Mouse (Mus musculus) 416B (cell line): Measurements from ENCODE around the gene Borcs5.

Source experiments
- DNase-seq: peaks from one replicate; pipeline ENCODE4 v3.0.0; 2011; ENCODE audit warnings: low read depth

Gene Borcs5

DNA sequence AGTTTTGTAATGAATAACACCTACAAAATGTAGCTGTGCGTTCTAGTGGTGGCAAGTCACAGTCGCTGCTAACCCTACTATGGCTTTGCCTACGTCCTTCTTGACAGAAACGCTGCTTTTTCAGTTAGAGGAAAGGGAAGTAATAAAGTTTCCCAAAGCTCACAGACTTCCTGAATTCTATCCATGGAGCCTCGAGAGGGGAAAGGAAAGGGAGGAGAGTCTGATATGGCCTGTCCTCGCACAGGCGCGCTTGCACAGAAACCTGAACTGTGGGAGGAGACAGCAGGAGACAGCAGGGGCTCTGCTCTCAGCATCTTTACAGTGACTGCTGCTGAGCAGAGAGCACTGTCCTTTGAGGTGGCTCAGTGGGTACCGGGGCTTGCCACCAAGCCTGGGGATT lies 8.9 kb upstream of the Borcs5 start:
- DNase-seq, result no peak

DNA sequence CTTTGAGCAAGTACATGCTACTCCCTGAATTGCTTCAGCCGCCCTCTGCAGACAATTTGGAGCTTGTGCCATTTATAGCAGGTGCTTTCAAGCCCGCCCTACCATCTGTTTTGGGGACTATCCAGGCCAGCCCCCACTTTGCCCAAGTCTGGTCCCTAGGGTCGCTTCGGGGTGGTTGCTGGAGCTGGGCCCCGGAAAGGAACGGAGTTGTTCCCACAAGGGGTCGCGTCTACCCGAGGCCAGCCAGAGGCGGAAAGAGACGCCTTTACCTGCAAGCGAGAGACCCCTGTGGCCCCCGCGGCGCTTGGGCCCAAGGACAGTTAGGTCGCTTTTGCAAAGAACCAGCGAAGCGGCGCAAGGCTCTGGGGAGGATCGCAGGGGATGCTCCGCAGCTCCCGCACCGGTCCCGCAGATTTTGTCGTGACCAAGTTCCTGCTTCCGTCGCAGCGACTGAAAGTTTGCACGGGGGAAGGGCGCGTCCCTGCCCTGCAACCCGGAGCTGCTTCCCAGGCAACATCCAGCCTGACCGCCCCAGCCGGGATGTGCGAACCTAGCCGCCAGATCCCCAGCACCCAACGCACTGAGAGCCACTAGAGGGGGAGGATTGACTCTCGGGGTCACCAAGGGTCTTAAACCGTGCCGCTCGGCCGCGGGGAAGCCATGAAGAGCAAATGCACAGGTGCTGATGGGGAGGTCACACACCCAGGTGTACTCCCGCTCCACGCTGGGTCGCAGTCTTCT lies 7.2 kb upstream of the Borcs5 start, which contains the start of gene Mansc1:
Gene Mansc1 (minus strand): TSS at position 542 of the 741 bp plus-strand sequence.
- no peak for DNase-seq

DNA sequence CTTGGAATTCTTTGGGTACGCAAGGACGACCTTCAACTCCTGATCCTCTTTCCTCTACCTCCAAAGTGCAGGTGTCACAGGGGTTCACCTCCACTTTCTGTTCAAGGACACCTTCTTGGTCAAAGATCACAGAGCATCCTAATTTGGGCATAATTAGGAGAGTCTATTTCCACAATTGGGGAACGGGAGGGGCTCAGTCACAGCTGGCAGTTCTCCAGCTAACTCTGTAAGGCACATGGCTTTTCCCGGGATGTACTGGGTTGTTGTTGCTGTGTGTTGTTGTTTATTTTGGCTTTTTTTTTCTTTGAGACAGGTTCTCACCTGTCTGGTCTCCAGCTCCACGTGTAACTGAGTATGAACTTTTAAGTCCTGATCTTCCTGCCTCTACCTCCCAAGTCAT lies 6.6 kb upstream of the Borcs5 start:
- DNase-seq, result no peak

DNA sequence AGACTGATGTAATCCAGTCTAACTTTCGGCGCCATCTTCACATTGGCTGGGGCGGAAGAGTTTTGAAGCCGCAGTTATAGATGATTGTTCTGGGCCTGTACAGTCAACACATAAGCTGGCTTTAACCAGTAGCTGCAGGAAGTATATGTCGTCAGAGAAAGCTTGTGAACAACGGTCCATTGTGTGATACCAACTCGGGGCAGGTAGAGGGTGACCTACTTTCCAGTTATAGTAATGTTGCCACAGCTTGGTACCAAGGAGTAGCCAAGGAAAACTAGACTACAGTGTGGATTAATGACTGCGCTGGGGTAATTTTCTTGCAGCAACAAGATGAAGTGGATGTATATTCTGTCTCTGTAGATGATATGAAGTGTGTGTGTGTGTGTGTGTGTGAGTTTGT lies 5.8 kb upstream of the Borcs5 start:
- no peak for DNase-seq

DNA sequence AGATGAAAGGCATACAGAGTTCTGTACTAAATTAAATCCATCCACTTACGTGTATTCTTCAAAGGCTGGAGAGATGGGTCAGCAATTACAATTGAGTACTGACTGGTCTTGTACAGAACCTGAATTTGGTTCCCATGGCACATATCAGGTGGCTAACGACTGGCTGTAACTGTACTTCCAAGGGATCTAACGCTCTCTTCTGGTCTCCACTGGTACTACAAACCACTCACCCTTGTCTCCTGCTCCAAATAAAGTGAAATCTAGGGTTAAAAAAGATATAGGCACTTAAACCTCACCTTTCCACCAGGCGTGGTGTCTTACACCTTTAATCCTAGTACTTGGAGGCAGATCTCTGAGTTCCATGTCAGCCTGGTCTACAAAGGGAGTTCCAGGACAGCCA lies 2.8 kb upstream of the Borcs5 start:
- peak; percentile 37 for DNase-seq

DNA sequence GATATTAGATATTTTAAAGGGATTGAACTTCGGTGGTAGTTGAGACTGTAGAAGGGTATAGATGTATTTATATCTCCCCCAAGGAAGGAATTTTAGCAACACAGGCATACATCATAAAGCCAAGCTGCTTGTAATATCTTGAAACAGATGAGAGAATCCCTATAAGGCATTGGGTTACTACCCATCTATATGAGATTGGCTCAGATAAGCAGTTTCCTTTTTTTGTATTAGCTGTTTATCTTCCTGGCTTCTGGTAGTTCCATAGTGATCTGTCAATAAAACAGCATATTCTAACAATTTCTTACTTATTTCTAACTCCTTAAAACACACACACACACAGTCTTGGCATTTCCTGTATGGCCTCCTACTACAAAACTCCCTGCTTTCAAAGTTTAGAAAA lies 590 bp downstream of the Borcs5 start:
- DNase-seq, result peak; percentile 27

DNA sequence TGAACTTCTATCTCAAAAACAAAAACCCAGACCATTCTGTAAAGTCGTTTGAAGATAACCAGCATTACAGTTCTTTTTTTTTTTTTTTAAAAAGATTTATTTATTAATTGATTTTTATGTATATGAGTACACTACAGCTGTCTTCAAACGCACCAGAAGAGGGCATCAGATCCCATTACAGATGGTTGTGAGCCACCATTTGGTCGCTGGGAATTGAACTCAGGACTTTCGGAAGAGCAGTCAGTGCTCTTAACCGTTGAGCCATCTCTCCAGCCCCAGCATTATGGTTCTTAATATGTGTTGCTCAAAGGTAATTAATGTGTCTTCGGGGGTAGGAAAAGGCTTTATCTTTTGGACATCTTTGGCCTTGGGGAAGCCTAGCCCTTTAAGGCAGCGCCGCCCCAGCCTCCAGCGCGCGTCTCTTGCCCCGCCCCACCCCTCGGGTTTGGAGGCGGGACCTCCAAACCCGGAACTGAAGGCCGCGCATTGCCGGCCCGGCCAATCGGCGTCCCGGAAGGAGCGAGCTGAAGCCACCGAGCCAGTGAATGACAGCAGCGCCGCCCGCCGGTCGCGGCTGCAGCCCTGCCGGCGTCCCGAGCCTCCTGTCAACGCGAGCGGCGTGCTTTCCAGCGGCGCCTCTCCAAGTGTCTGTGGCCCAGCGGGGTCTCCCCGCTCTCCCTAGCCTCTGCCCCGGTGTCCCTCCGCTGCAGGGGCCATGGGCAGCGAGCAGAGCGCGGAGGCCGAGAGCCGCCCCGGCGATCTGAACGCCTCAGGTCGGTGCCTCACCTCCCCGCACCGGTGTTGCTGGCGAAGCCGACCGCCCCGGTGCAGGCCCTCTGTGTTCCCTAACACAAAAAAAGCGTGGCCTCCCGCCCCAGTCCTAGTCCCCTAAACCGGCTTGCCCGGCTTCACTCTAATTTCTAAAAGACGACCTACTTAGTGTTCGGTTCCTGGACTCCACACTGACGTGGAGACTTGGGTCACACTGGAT lies 1.5 kb downstream of the Borcs5 start:
- DNase-seq, result peak; percentile 95

DNA sequence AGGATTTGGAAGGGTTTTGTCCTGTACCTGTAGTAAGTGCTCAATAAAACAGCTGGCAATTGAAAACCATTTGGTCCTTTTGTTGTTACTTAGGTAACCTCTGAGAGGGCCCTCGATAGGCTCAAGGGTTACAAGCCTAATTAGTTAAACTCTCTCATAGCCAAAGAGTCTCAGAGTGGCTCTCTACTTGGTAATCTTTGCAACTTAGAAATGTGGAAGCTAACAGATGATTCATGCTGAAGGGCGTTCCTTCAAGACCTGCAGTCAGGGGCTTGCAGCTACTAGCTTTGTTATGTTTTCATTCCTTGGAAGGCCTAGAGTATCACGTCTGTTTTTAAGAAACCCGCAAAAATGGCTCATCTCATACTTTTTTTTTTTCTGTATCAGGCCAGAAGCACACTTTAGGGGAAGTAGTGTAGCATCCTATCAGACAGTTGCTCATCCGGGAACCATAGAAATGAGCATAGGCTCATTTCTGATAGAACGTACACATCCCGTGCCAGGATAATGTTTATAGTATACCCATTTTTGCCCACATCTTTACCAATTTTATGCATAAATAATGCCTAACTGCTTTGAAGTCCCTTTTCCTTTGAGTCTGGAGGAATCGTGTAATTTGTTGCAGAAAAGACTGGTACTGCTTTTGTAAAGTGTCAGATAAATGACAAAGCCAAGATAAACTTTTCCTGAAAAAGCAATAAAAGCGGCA lies 2.6 kb downstream of the Borcs5 start:
- peak; percentile 65 for DNase-seq

DNA sequence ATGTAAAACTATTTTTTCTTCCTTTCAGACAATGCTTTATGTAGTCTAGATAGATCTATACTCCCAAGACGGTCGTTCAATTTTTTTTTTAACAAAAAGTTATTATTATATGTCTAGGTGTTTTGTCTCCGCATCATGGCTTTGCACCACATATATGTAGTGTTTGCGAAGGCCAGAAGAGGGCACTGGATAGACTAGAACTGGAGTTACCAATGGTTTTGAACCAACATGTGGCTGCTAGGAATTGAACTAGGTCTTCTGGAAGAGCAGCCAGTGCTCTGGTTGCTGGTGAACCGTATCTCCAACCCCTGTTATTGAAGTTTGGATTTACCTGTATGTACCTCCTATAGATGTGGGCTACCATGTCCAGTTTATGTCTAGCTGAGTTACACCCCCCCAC lies 4.0 kb downstream of the Borcs5 start:
- peak; percentile 48 for DNase-seq

DNA sequence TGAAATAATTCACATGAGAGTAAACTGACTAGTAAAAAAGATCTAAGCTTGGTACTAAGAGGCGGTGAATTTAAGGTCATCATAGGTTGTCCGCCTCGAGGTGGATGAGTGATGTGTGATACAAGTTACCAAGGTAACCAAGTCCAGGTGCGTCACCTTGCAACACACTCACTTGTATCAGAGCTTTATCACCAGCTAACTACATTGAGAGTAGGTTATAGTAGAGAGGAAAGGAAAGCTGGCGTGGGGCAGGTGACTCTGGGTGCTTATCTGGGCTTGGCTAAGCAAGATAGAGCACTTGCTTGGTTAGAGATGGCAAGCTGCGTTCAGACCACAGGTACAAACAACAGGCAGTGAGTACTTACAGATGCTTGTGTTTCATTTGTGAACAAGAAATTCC lies 7.5 kb downstream of the Borcs5 start:
- DNase-seq, result no peak

DNA sequence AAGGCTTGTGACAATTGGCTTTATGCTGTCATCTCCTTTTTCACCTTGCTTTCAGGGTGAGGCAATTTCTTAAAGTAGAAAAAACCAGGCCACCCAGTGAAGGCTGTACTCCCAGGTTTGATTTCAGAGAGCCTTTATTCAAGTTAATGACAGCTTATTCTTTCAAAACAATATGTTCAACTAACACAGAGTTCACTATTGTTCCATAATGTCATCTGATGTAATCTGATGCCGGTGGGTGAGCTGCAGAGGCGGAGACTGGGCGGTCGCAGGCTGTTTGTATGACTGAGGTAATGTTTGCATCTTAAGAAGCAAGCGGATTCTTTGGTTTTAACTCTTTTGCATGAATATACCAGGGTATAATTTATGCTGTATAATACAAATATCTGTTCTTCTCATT lies 8.3 kb downstream of the Borcs5 start:
- DNase-seq, result peak; percentile 40

DNA sequence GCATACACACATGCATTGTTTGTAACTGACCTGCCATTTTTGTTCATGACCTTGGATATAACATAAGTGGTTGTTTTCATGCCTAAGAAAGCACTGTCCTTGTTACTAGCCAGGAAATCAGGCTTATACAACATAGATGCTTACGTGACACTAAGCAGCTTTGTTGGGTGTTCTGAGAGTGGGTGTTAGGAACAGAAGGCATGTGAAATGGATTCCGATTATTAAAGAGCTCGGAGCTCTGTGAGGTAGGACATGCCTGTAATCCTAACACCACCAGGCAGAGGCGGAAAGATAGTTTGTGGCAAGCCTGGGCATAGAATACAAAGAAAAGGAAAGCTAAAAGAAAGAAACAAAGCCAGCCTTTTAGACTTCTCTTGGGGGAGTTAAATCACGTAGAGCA lies 9.0 kb downstream of the Borcs5 start:
- DNase-seq, result no peak

DNA sequence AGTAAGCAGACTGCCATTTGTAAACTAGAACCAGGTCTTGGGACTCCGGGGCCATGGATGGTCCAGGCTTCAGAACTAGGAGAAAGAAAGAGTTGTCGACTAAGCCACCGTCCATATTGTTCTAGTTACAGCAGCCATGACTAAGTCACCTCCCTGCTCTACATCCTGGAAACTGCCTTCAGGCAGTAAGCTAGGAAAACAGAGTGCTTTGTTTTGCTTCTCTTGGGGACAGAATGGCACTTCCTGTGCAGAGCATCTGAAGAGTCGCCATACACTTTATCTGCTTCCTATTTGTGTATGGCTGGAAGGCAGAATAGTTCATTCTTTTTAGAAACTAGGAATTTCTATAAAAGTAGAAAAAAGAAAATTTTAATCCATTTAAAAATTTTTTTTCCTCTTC lies 17.2 kb downstream of the Borcs5 start:
- no peak for DNase-seq

DNA sequence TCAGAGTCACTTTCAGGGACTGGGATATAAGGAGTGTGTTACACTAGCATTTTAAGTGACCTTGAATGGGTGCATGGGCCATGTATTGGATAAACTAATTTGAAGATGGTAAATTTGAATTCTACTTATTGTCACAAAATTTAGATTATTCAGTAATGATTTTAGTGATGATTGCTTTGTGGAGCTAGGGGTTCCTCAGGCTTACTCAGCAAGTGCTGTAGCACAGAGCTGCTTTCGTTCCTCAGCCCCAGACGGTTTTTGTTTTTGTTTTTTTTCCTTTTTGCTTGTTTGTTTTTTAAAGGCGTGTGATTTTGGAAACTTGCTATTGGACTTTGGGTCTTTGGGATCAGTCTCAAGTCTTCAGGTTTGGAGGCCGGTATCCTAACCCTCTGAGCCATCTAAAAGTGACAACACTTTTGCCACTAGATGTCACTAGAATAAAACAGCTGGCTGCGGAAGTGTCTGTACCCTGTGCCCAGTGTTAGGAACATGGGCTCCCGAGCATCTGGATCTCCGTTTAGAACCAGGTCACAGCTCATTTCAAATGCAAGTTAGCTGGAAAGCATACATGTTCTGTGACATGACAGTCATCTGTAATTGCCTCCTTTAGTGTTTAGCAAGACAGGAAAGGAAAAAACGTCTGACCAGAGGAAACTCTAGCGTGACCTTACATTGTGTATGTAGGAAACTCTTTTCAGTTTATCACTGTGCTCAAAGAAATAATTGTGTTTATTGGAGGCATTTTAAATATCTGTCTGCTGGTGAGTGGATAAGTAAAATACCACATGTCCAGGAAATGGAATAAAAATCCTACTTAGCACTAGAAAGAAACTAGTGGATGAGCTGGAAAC lies 20.0 kb downstream of the Borcs5 start:
- DNase-seq, result peak; percentile 77

DNA sequence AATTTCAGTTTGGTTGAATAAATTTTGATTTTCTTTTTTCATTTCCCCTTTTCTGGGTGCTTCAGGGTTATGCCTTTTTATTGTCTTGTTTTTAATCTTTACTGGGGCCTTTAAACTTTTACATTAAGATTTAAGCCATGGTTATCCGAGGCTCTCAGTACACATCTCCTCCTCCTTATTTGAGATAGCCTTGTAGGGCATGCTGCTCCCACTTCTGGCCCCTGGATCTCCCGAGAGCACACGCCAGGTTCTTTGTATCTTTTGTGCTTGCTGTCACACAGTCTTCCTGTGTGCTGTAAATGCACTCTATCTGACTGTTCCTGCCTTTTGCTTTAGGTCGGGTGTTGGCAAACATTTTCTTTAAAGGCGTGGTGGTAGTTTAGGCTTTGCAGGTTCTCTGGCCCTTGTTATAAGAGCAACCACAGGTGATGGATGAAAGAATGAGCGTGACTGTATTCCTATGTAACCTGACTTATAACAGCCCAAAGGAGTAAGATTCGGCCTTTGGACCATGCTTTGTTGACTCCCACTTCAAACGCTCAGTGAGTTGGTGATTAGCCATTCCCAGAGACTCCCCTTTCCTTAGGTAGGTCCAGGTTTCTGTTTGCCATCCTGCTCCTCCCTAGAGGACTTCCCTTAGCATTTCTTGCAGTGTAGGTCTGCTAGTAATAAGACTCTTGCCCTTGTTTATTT lies 21.6 kb downstream of the Borcs5 start:
- no peak for DNase-seq

DNA sequence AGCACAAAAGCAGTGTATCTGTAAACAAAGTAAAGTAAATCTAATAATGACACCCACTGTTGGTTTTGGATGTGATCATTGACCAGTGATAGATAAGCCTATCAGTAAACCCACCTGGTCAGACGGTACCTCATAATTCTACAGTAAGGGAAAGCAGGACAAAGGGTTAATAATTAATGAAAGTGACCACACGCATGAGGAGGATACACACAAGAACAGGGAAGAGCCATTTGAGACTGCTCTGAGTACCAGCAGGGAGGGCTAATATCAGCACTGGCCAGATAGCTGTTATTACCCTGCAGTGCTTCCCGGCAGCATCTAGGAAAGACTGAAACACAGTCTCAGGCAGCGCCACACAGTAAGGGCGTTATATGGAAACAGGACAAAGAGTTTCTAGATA lies 25.3 kb downstream of the Borcs5 start:
- no peak for DNase-seq

DNA sequence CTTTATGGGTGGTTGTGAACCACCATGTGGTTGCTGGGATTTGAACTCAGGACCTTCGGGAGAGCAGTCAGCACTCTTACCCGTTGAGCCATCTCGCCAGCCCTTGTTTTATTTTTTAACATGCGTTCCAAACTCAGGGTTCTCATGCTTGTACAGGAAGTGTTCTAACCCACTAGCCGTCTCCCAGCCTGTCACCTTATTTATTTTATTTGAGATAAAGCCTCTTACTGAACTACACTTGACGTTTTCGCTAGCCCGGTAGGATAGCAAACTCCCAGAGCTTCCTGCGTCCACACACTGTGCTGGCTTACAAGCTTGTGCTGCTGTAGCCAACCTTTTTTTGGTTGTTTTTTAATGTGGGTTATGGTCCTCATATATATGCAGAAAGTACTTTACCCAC lies 26.5 kb downstream of the Borcs5 start:
- no peak for DNase-seq

DNA sequence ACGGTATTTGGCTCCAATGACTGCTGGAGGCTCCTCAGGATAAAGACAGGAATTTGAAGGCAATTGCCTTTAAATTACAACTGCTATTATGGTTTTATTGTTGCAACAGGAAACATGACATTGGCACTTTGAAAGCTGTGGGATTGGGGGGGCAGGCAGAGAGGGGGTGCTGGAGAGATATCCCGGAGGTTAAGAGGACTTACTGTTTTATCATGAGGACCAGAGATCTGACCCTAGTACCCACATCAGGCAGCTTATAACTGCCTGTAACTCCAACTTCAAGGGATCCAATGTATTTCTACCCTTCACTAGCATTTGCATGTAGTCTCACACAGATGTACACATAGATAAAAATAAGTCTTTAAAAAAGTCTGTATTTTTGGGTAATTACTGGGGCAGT lies 29.2 kb downstream of the Borcs5 start:
- peak; percentile 65 for DNase-seq

DNA sequence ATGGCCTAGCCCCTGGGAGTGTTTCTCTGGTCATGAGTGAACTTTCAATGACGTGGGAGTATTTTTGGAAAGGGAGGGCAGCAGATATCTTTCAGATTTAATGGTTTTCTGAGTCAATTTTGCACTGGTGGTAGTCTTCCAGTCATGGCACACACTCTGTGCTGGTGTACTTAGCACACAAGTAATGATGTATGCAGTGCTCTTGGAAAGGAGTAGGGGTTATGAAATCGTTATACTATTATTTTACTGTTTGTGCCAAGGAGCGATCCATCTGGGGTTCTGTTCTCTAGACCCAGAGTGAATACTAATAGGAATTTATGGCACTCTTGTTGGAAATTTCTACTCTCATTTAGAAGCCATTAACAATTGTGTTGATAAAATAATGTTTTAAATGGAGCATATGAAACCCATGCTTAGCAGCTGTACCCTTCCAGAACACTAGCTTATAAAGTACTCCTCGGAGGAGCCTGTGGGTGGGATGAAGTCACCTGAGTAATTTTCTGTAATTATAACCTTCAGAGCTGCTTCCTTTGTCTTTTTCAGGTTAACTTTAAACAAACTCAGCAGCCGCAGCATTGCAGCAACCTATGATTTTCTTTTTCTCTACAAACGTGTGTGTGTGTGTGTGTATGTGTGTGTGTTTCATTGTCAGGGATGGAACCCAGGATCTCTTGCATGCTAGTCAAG lies 30.0 kb downstream of the Borcs5 start:
- DNase-seq, result no peak

DNA sequence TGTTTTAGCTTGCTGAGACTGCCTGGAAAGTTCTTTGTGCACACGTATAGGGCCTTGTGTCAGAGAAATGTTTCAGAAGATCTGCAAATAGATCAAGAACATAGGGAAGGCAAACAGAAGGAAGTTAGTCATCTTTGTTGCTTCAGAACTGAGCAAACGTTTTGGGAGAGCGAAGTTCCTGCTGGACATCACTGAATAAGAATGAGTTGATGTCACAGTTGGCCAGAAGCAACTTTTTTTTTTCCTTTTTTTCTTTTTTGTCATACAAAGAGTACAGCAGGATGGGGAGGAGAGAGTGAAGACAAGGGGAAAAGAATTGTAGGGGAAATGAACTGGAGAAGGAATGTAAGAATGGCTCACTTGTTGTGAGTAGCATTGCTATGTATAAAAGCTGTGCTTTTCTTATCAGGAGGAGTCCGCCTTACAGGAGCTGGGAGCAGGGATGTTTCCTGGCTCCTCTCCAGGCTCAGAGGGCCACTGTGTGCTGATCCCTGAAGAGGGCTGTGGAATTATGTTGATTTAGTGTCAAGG lies 31.6 kb downstream of the Borcs5 start:
- peak; percentile 79 for DNase-seq
